Mouse (Mus musculus) midbrain, embryonic 15.5 days (tissue): ENCODE results near the gene Nup88. TPM values are rescaled to one million over a fixed set of nuclear protein-coding genes. Genes with fewer than 3 reads are reported as not detected.
"Not testable (repeated sequence)": the region's sequence is repeated elsewhere in the genome, so short reads cannot be mapped to it uniquely, and the experiment has no call there.

ENCODE experiments used
- ATAC-seq: fragments of 200-750 bp; cut with Nextera tagmentation; replicated peaks from 2 replicates; pipeline ENCODE4 v1.8.0; 2017; ENCODE audit warnings: moderate TSS enrichment
- H3K27ac ChIP-seq: fragments of 300-500 bp; sonication (generic); 2 replicates; pipeline ENCODE4 v1.5.1; 2015; ENCODE audit warnings: mild to moderate bottlenecking, inconsistent platforms
- H3K27me3 ChIP-seq: fragments of 300-500 bp; sonication (generic); replicated peaks from 2 replicates; pipeline ENCODE4 v1.6.1; 2015; ENCODE audit warnings: inconsistent platforms
- H3K36me3 ChIP-seq: fragments of 300-500 bp; sonication (generic); replicated peaks from 2 replicates; pipeline ENCODE4 v1.6.1; 2015; ENCODE audit warnings: inconsistent platforms
- H3K4me1 ChIP-seq: fragments of 300-500 bp; sonication (generic); 2 replicates; pipeline ENCODE4 v1.6.1; 2015; ENCODE audit warnings: inconsistent platforms
- H3K4me2 ChIP-seq: fragments of 300-500 bp; sonication (generic); 2 replicates; pipeline ENCODE4 v1.6.1; 2015; ENCODE audit warnings: inconsistent platforms, mild to moderate bottlenecking, moderate library complexity
- H3K4me3 ChIP-seq: fragments of 300-500 bp; sonication (generic); 2 replicates; pipeline ENCODE4 v1.5.1; 2015; ENCODE audit warnings: mild to moderate bottlenecking, inconsistent platforms
- H3K9ac ChIP-seq: fragments of 300-500 bp; sonication (generic); 2 replicates; pipeline ENCODE4 v1.6.1; 2015; ENCODE audit warnings: mild to moderate bottlenecking, inconsistent platforms
- H3K9me3 ChIP-seq: fragments of 300-500 bp; sonication (generic); 2 replicates; pipeline ENCODE4 v1.6.1; 2016; ENCODE audit warnings: inconsistent platforms
- WGBS: fragments of 180-500 bp; shearing (Covaris S2); methylation state at CpG from one replicate; pipeline ENCODE4 v1.1.7; 2015; ENCODE audit warnings: mixed read lengths; 5-methylcytosine and 5-hydroxymethylcytosine counted together
- polyA plus RNA-seq: library from polyadenylated mRNA; unstranded; fragments of >200 nt; fragmentation: Nextera tagmentation; extraction: Ambion mirVana; gene quantifications from 2 replicates; pipeline ENCODE4 v1.2.1, GENCODE M21; 2015

The Nup88 gene
- polyA plus RNA-seq, 1 experiment from 2014 or later = 121 TPM

- not testable (repeated sequence) for H3K9me3 ChIP-seq, H3K4me3 ChIP-seq, H3K27ac ChIP-seq, H3K4me2 ChIP-seq, H3K9ac ChIP-seq, H3K27me3 ChIP-seq, H3K4me1 ChIP-seq, ATAC-seq
- WGBS = 96% methylated on average over 5 of the region's 5 CpGs
- peaks cover 12% of the 10 kb centered on the region; the same call in 1 of the 2 replicates for H3K36me3 ChIP-seq
Measured at GRCm38 (mm10) chr11:70898182-70898581, 71.6 kb downstream of the Nup88 start.

DNA sequence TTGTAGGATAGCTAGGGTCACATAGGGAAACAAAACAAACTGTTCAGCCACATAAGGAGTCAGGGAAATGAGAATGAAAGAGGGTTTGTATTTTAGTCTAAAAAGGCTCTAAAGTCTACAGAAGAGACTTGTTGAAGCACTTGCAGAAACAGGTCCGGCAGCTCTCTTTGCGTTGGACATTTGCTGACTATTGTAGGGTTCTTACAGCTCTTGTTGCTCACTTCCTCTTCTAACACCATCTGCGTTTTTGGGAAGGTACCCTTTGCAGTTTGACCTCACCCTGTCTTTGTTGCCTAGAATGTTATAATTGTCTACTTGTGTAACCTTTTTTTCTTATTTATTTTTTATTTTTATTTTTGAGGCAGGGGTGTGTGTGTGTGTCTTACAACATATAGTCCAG, 72.1 kb downstream of the Nup88 start:
- Histone ChIP-seq H3K27me3 (no peaks in the 10 kb centered on the region), H3K4me2 (no peak overlapping the region), H3K9ac (no peak overlapping the region), H3K4me1 (no peaks in the 10 kb centered on the region), H3K36me3 (peaks cover 12% of the 10 kb centered on the region; the same call in 1 of the 2 replicates), H3K27ac (no peak overlapping the region), H3K9me3 (no peaks in the 10 kb centered on the region), H3K4me3 (no peak overlapping the region)
- WGBS = 88% methylated on average over 3 of the region's 3 CpGs
- ATAC-seq = no peak

Other genes with a start within 250 kb of the Nup88 start
- gene Zfp3, start 205.8 kb downstream of the Nup88 start, polyA plus RNA-seq = 16.7 and 16.8 TPM in 2 replicates
- gene Scimp, start 157.4 kb downstream of the Nup88 start, polyA plus RNA-seq = not detected in 2 replicates
- gene Rabep1, start 125.2 kb downstream of the Nup88 start, polyA plus RNA-seq = 85.6 and 93.1 TPM in 2 replicates
- 68.2 and 70.4 TPM in 2 replicates for gene Rpain, start 240 bp upstream of the Nup88 start, polyA plus RNA-seq
- 160 and 166 TPM in 2 replicates for gene C1qbp, start 13.1 kb upstream of the Nup88 start, polyA plus RNA-seq
- gene Dhx33, start 34.5 kb upstream of the Nup88 start, polyA plus RNA-seq = 15.3 and 16.2 TPM in 2 replicates
- 37.5 and 39.2 TPM in 2 replicates for gene Mis12, start 49.6 kb upstream of the Nup88 start, polyA plus RNA-seq
- 28.8 and 33.1 TPM in 2 replicates for gene Derl2, start 49.9 kb upstream of the Nup88 start, polyA plus RNA-seq
- gene 6330403K07Rik, start 63.5 kb upstream of the Nup88 start, polyA plus RNA-seq = 718 and 742 TPM in 2 replicates
- 0.04 and 0.05 TPM in 2 replicates for gene Nlrp1a, start 174.7 kb upstream of the Nup88 start, polyA plus RNA-seq